Mouse (Mus musculus) spleen, postnatal 10 days (tissue): ENCODE data around the gene Tmem159.

Experiments
- DNase-seq, 2 experiments: peaks; one replicate each; pipeline ENCODE4 v3.0.0; 2021 to 2022; ENCODE audit warnings: low spot score in 2 of 2

Tmem159 gene

GRCm38 (mm10) chr7:120102164-120102972, at the start of gene Tmem159:
Gene Tmem159, plus strand, starts transcription at chr7:120102353.
- DNase-seq = peak; percentile 17 to 72

- DNase-seq = no peak
Measured at GRCm38 (mm10) chr7:120054016-120054415, 48.1 kb upstream of the Tmem159 start.

GRCm38 (mm10) chr7:120055479-120055878, 46.7 kb upstream of the Tmem159 start:
- DNase-seq = no peak

GRCm38 (mm10) chr7:120064045-120064444, 38.1 kb upstream of the Tmem159 start:
- no peak for DNase-seq

GRCm38 (mm10) chr7:120068114-120068513, 34.0 kb upstream of the Tmem159 start:
- no peak for DNase-seq

- no peak for DNase-seq
Measured at GRCm38 (mm10) chr7:120069164-120069563, 33.0 kb upstream of the Tmem159 start.

GRCm38 (mm10) chr7:120080177-120080576, 22.0 kb upstream of the Tmem159 start:
- no peak for DNase-seq

GRCm38 (mm10) chr7:120093033-120093432, 9.1 kb upstream of the Tmem159 start:
- DNase-seq = no peak

- DNase-seq = no peak
Measured at GRCm38 (mm10) chr7:120094216-120094615, 7.9 kb upstream of the Tmem159 start.

- DNase-seq = no peak
Measured at GRCm38 (mm10) chr7:120095180-120095579, 7.0 kb upstream of the Tmem159 start, which contains the start of gene Dnah3. Gene Dnah3, minus strand, starts transcription at chr7:120095280.

GRCm38 (mm10) chr7:120097845-120098244, 4.3 kb upstream of the Tmem159 start:
- peak in 1 of 2 experiments; percentile 18 for DNase-seq

- DNase-seq = peak; percentile 19 to 63
Measured at GRCm38 (mm10) chr7:120098403-120098802, 3.8 kb upstream of the Tmem159 start.

- no peak for DNase-seq
Measured at GRCm38 (mm10) chr7:120103019-120103567, 940 bp downstream of the Tmem159 start.

- DNase-seq = no peak
Measured at GRCm38 (mm10) chr7:120104975-120105374, 2.8 kb downstream of the Tmem159 start.

- DNase-seq = no peak
Measured at GRCm38 (mm10) chr7:120106356-120106755, 4.2 kb downstream of the Tmem159 start.

GRCm38 (mm10) chr7:120109676-120110075, 7.5 kb downstream of the Tmem159 start:
- DNase-seq = no peak

GRCm38 (mm10) chr7:120116976-120117375, 14.8 kb downstream of the Tmem159 start:
- no peak for DNase-seq

GRCm38 (mm10) chr7:120117529-120117928, 15.4 kb downstream of the Tmem159 start:
- no peak for DNase-seq

GRCm38 (mm10) chr7:120123776-120124175, 21.6 kb downstream of the Tmem159 start:
- no peak for DNase-seq

GRCm38 (mm10) chr7:120124844-120125243, 22.7 kb downstream of the Tmem159 start:
- peak; percentile 8 to 37 for DNase-seq

- DNase-seq = no peak
Measured at GRCm38 (mm10) chr7:120126976-120127685, 25.0 kb downstream of the Tmem159 start.

GRCm38 (mm10) chr7:120127686-120128059, 25.5 kb downstream of the Tmem159 start:
- no peak for DNase-seq

GRCm38 (mm10) chr7:120128951-120129350, 26.8 kb downstream of the Tmem159 start:
- DNase-seq = no peak
